31 mouse cellular contexts compared by ENCODE assay signal in the genomic region with DNA sequence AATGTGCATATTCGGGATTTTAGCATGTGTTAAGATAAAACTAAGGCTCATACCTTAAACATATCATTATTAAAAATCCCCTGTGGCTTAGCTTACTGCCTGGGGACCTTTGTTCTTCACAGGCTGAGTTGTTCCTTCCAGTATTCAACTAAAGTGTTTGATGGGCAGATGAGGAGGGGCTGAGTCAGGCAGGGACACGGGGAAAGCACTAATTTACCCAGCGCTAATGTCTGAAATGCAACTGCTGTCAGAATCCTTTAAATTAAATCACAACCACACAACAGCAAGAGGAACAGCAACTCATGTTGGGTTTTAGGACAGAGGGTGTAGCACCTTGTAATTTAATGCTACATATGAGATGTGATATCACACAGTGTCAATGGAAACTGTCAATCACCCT.
"Had no signal": no experiment of that assay in that cellular context is flagged by ENCODE, and none has a peak within 500 bp of the region (broad histone marks: within the 10 kb centered on the region; RNA-seq: fewer than 3 reads in every experiment).

No protein-coding gene starts in this region.

- H3K9ac ChIP-seq: heart, embryonic 13.5 days; heart, embryonic 15.5 days; hindbrain, embryonic 12.5 days; hindbrain, embryonic 14.5 days; intestine, embryonic 15.5 days; kidney, embryonic 15.5 days; limb, embryonic 12.5 days; liver, embryonic 13.5 days; liver, embryonic 15.5 days; liver, postnatal 0 days had no signal

- H3K27ac ChIP-seq: gastrocnemius, adult 2 months; heart, adult 2 months; heart, embryonic 13.5 days; heart, embryonic 15.5 days; hindbrain, embryonic 10.5 days; hindbrain, embryonic 12.5 days; hindbrain, embryonic 14.5 days; intestine, embryonic 15.5 days; kidney, embryonic 15.5 days; kidney, postnatal 0 days; left cerebral cortex, adult 2 months; limb, embryonic 10.5 days; limb, embryonic 12.5 days; liver, embryonic 13.5 days; liver, embryonic 15.5 days had no signal

- H3K36me3 ChIP-seq: heart, embryonic 13.5 days; heart, embryonic 15.5 days; hindbrain, embryonic 10.5 days; hindbrain, embryonic 12.5 days; intestine, embryonic 15.5 days; kidney, embryonic 15.5 days; limb, embryonic 10.5 days; limb, embryonic 12.5 days; liver, embryonic 13.5 days; liver, embryonic 15.5 days had no signal

- H3K4me2 ChIP-seq: heart, embryonic 11.5 days; heart, embryonic 13.5 days; heart, embryonic 15.5 days; hindbrain, embryonic 12.5 days; hindbrain, embryonic 14.5 days; intestine, embryonic 15.5 days; kidney, embryonic 15.5 days; limb, embryonic 12.5 days; liver, embryonic 11.5 days; liver, embryonic 13.5 days; liver, embryonic 15.5 days had no signal

- H3K4me1 ChIP-seq: heart, embryonic 13.5 days; heart, embryonic 15.5 days; hindbrain, embryonic 12.5 days; intestine, embryonic 15.5 days; kidney, embryonic 15.5 days; liver, embryonic 13.5 days; liver, embryonic 15.5 days had no signal

- DNase-seq: gastrocnemius, adult 2 months; gastrocnemius, postnatal 14 days; gastrocnemius, postnatal 36 days; heart, adult 11 months; heart, adult 2 months; heart, postnatal 4 days; kidney, adult 18-20 months; kidney, adult 8-10 months; kidney, postnatal 14 days; kidney, postnatal 36 days; layer of hippocampus, adult 9-11 months; liver; liver, embryonic 13.5 days; liver, postnatal 0 days had no signal

- H3K4me3 ChIP-seq: gastrocnemius, adult 2 months; heart, adult 2 months; heart, embryonic 13.5 days; heart, embryonic 15.5 days; hindbrain, embryonic 10.5 days; hindbrain, embryonic 12.5 days; intestine, embryonic 15.5 days; kidney, embryonic 15.5 days; left cerebral cortex, adult 2 months; limb, embryonic 10.5 days; limb, embryonic 12.5 days; liver, embryonic 13.5 days; liver, embryonic 15.5 days had no signal

- H3K9me3 ChIP-seq: heart, embryonic 13.5 days; heart, embryonic 15.5 days; hindbrain, embryonic 10.5 days; hindbrain, embryonic 12.5 days; intestine, embryonic 15.5 days; kidney, embryonic 15.5 days; limb, embryonic 10.5 days; limb, embryonic 12.5 days; liver, embryonic 13.5 days; liver, embryonic 15.5 days had no signal

- H3K27me3 ChIP-seq: heart, embryonic 13.5 days; heart, embryonic 15.5 days; hindbrain, embryonic 12.5 days; intestine, embryonic 15.5 days; kidney, embryonic 15.5 days; limb, embryonic 12.5 days; liver, embryonic 13.5 days; liver, embryonic 15.5 days had no signal

- ATAC-seq: hindbrain, embryonic 16.5 days; inflammation-experienced regulatory T-cells, adult 6 months; intestine, embryonic 15.5 days; intestine, postnatal 0 days; liver, postnatal 0 days had no signal
